Mouse (Mus musculus) naive thymus-derived CD4-positive, alpha-beta T cell, adult 2 months (primary cell): ENCODE measurements around the gene Snca.

Experiments used
- DNase-seq: peaks from one replicate; pipeline ENCODE4 v3.0.0-alpha.2; 2011; ENCODE audit warnings: low read depth

Gene Snca

GRCm38 (mm10) chr6:60829282-60829891, at the start of gene Snca:
Gene Snca (minus strand): TSS chr6:60829855.
- no peak for DNase-seq

GRCm38 (mm10) chr6:60870126-60870525, 40.5 kb upstream of the Snca start:
- no peak for DNase-seq

GRCm38 (mm10) chr6:60856599-60856998, 26.9 kb upstream of the Snca start:
- DNase-seq, result no peak

- no peak for DNase-seq
Observed at GRCm38 (mm10) chr6:60851690-60852089, 22.0 kb upstream of the Snca start.

GRCm38 (mm10) chr6:60828429-60829264, 1.0 kb downstream of the Snca start:
- no peak for DNase-seq

- no peak for DNase-seq
Observed at GRCm38 (mm10) chr6:60828047-60828428, 1.6 kb downstream of the Snca start.

- DNase-seq, result no peak
Observed at GRCm38 (mm10) chr6:60827290-60827689, 2.4 kb downstream of the Snca start.

- DNase-seq, result no peak
Observed at GRCm38 (mm10) chr6:60819272-60819671, 10.4 kb downstream of the Snca start.

- no peak for DNase-seq
Observed at GRCm38 (mm10) chr6:60813516-60813915, 16.1 kb downstream of the Snca start.

GRCm38 (mm10) chr6:60798266-60798665, 31.4 kb downstream of the Snca start:
- DNase-seq, result no peak

- DNase-seq, result no peak
Observed at GRCm38 (mm10) chr6:60793659-60794365, 35.8 kb downstream of the Snca start.

- DNase-seq, result no peak
Observed at GRCm38 (mm10) chr6:60786955-60787354, 42.7 kb downstream of the Snca start.

GRCm38 (mm10) chr6:60771899-60772298, 57.8 kb downstream of the Snca start:
- no peak for DNase-seq

- DNase-seq, result no peak
Observed at GRCm38 (mm10) chr6:60765696-60766095, 64.0 kb downstream of the Snca start.

GRCm38 (mm10) chr6:60762864-60763263, 66.8 kb downstream of the Snca start:
- DNase-seq, result no peak

GRCm38 (mm10) chr6:60761710-60762109, 67.9 kb downstream of the Snca start:
- no peak for DNase-seq

GRCm38 (mm10) chr6:60754975-60755374, 74.7 kb downstream of the Snca start:
- DNase-seq, result no peak

GRCm38 (mm10) chr6:60745965-60746364, 83.7 kb downstream of the Snca start:
- DNase-seq, result no peak

GRCm38 (mm10) chr6:60741427-60742071, 88.1 kb downstream of the Snca start:
- DNase-seq, result no peak

GRCm38 (mm10) chr6:60739776-60740175, 89.9 kb downstream of the Snca start:
- DNase-seq, result no peak

- no peak for DNase-seq
Observed at GRCm38 (mm10) chr6:60731164-60731563, 98.5 kb downstream of the Snca start.

- no peak for DNase-seq
Observed at GRCm38 (mm10) chr6:60724110-60724829, 105.4 kb downstream of the Snca start.
